Mouse (Mus musculus): ENCODE measurements around the gene Abl2. TPM values are rescaled to one million over a fixed set of nuclear protein-coding genes. Genes with fewer than 3 reads are reported as not detected.

Gene Abl2
- polyA plus RNA-seq, 1 experiment from 2014 or later = 6.2 TPM

DNA sequence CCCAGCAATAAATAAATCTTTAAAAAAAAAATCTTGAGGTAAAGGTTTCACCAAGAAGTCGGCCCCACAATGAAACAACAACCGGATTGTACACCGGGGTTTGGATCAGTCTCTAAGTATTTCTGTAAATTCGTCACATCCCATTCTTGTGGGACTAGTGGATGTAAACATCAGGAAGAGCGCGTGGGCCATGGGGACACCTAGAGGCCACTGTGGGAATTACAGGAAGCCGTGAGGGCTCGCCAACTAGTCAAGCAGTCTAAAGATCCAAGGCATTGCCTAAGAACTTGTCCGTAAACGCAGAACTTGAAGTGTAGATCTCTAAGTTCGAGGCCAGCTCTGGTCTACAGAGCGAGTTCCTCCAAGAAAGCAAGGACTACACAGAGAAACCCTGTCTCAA, 117.6 kb downstream of the Abl2 start:
- WGBS = 42% methylated on average over 12 of the region's 12 CpGs
- Histone ChIP-seq H3K4me1 (peaks cover 23% of the 10 kb centered on the region), H3K9ac (replicated peaks) (no peak overlapping the region), H3K9me3 (no peaks in the 10 kb centered on the region), H3K36me3 (peaks cover 11% of the 10 kb centered on the region), H3K27me3 (peaks cover 24% of the 10 kb centered on the region), H3K27ac (replicated peaks) (no peak overlapping the region), H3K4me3 (no peak overlapping the region), H3K4me2 (replicated peaks) (no peak overlapping the region)
- no peak for ATAC-seq (ENCODE audit: low FRiP score, low read depth)

DNA sequence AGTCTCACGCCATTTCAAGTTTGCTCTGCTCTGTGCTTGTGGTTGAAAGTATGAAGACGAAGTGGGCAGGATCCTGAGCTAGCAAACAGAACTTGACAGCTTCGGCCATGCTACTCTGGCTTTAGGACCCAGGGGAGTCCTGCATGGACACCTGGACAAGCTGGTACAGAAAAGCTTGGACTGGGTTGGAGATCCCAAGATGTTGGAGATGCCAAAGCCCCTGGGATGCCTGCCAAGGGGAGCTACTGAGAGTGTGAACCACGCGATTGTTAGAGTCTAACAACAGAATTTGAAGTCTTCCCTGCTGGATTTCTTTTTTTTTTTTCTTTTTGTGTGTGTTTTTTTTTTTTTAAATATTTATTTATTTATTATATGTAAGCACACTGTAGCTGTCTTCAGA, 118.0 kb downstream of the Abl2 start:
- Histone ChIP-seq H3K27ac (replicated peaks) (no peak overlapping the region), H3K9ac (replicated peaks) (no peak overlapping the region), H3K9me3 (no peaks in the 10 kb centered on the region), H3K27me3 (peaks cover 24% of the 10 kb centered on the region), H3K4me1 (peaks cover 23% of the 10 kb centered on the region), H3K4me2 (replicated peaks) (no peak overlapping the region), H3K4me3 (no peak overlapping the region), H3K36me3 (peaks cover 15% of the 10 kb centered on the region)
- 86% methylated on average over 5 of the region's 5 CpGs for WGBS
- no peak for ATAC-seq (ENCODE audit: low FRiP score, low read depth)

DNA sequence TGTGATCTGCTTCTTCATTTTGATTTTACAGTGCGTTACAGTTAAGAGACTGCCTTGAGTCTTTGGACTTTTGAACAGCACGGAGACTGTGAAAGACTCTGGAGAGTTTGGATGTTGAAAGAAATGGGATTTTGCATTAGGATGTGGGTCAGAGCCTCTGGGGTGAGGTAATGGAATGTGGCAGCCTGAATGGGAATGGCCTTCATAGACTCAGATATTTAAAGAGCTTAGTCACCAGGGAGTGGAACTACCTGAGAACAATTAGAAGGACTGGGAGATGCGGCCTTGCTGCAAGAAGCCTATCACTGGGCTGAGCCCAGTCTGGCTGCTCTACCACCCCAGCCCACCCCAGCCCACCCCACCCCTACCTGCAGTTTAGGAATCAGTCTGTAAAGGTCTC, 118.6 kb downstream of the Abl2 start:
- no peak overlapping the region for H3K4me3 ChIP-seq
- no peak for ATAC-seq (ENCODE audit: low FRiP score, low read depth)
- WGBS = 81% methylated on average over 3 of the region's 3 CpGs
- H3K4me2 ChIP-seq (replicated peaks) = no peak overlapping the region
- H3K36me3 ChIP-seq = peaks cover 15% of the 10 kb centered on the region
- H3K4me1 ChIP-seq = peaks cover 23% of the 10 kb centered on the region
- H3K27me3 ChIP-seq = peaks cover 24% of the 10 kb centered on the region
- no peak overlapping the region for H3K9ac ChIP-seq (replicated peaks)
- H3K27ac ChIP-seq (replicated peaks) = no peak overlapping the region
- H3K9me3 ChIP-seq = no peaks in the 10 kb centered on the region

GRCm38 (mm10) chr1:156679599-156679998, 121.0 kb downstream of the Abl2 start:
- Histone ChIP-seq H3K4me2 (replicated peaks) (no peak overlapping the region), H3K9ac (replicated peaks) (no peak overlapping the region), H3K4me3 (no peak overlapping the region), H3K27me3 (peaks cover 5% of the 10 kb centered on the region), H3K27ac (replicated peaks) (no peak overlapping the region), H3K9me3 (no peaks in the 10 kb centered on the region), H3K36me3 (peaks cover 29% of the 10 kb centered on the region), H3K4me1 (peaks cover 3% of the 10 kb centered on the region)
- no peak for ATAC-seq (ENCODE audit: low FRiP score, low read depth)
- WGBS = 77% methylated on average over 9 of the region's 9 CpGs

- Histone ChIP-seq H3K9me3 (no peaks in the 10 kb centered on the region), H3K4me3 (no peak overlapping the region), H3K9ac (replicated peaks) (no peak overlapping the region), H3K4me1 (no peaks in the 10 kb centered on the region), H3K27me3 (no peaks in the 10 kb centered on the region), H3K4me2 (replicated peaks) (no peak overlapping the region), H3K27ac (replicated peaks) (no peak overlapping the region), H3K36me3 (peaks cover 60% of the 10 kb centered on the region)
- WGBS = 75% methylated on average over 7 of the region's 7 CpGs
- ATAC-seq (ENCODE audit: low FRiP score, low read depth) = no peak
Observed at GRCm38 (mm10) chr1:156686025-156686661, 127.6 kb downstream of the Abl2 start.

Other genes starting within 250 kb of the Abl2 start
- gene Nphs2, start 248.1 kb upstream of the Abl2 start, polyA plus RNA-seq (2016; fragmentation: Nextera tagmentation; extraction: Ambion mirVana) = 0.18 and 0.40 TPM in 2 replicates
- gene Gm2000, start 192.7 kb upstream of the Abl2 start, polyA plus RNA-seq (2016; fragmentation: Nextera tagmentation; extraction: Ambion mirVana) = 683 and 713 TPM in 2 replicates
- 0.31 TPM in 1 of 2 replicates, not detected in the other for gene Axdnd1, start 137.6 kb upstream of the Abl2 start, polyA plus RNA-seq (2016; fragmentation: Nextera tagmentation; extraction: Ambion mirVana)
- gene Soat1, start 84.5 kb upstream of the Abl2 start, polyA plus RNA-seq (2016; fragmentation: Nextera tagmentation; extraction: Ambion mirVana) = 19.3 and 20.2 TPM in 2 replicates
- 0.60 and 0.89 TPM in 2 replicates for gene Gm10031, start 34.8 kb upstream of the Abl2 start, polyA plus RNA-seq (2016; fragmentation: Nextera tagmentation; extraction: Ambion mirVana)
- 2.9 and 4.8 TPM in 2 replicates for gene Tor3a, start 115.6 kb downstream of the Abl2 start, polyA plus RNA-seq (2016; fragmentation: Nextera tagmentation; extraction: Ambion mirVana)
- 27.9 and 28.5 TPM in 2 replicates for gene Fam20b, start 160.3 kb downstream of the Abl2 start, polyA plus RNA-seq (2016; fragmentation: Nextera tagmentation; extraction: Ambion mirVana)